Mouse (Mus musculus): ENCODE measurements at regions not wholly inside any gene's neighbourhood (a gene's known extent, or its start where the extent isn't known, plus 50 kb on each side); places are given as distances from the start of the nearest gene placed in this dataset.

GRCm38 (mm10) chr1:155041592-155041991, 57.8 kb downstream of the Ier5 start:
- TF ChIP-seq CTCF (IDR thresholded peaks at IDR 0.05 in 2 of 3, conservative IDR thresholded peaks at IDR 0.05 in 1 of 3; ENCODE audit: control insufficient read depth in 1 of 3, insufficient read depth in 1 of 3, low read depth in 2 of 3, low read length in 3 of 3, poor library complexity in 1 of 3, severe bottlenecking in 1 of 3) (no peak), KAT2A (conservative IDR thresholded peaks at IDR 0.05; ENCODE audit: low read depth, low read length) (no peak), USF1 (IDR thresholded peaks at IDR 0.05; ENCODE audit: low read depth, low read length) (no peak), SIN3A (IDR thresholded peaks at IDR 0.05; ENCODE audit: low read length) (no peak), JUND (IDR thresholded peaks at IDR 0.05; ENCODE audit: low read depth, low read length) (no peak), HCFC1 (IDR thresholded peaks at IDR 0.05; ENCODE audit: low read depth, low read length) (no peak), MAFK (IDR thresholded peaks at IDR 0.05; ENCODE audit: borderline replicate concordance, low read depth, low read length) (no peak), POLR2A (IDR thresholded peaks at IDR 0.05; ENCODE audit: control insufficient read depth in 1 of 2, insufficient read depth in 1 of 2, low read depth in 1 of 2, low read length in 2 of 2, poor library complexity in 1 of 2) (no peak), USF2 (IDR thresholded peaks at IDR 0.05; ENCODE audit: borderline replicate concordance in 1 of 2, insufficient read depth in 1 of 2, low read depth in 1 of 2, low read length in 2 of 2) (no peak)

Measured in MEL (cell line).